Mouse (Mus musculus): Measurements from ENCODE around the gene Adcyap1r1. TPM values are rescaled to one million over a fixed set of nuclear protein-coding genes. Genes with fewer than 3 reads are reported as not detected.

Adcyap1r1 gene
- polyA plus RNA-seq, 1 experiment from 2014 or later: 1.3 TPM

DNA sequence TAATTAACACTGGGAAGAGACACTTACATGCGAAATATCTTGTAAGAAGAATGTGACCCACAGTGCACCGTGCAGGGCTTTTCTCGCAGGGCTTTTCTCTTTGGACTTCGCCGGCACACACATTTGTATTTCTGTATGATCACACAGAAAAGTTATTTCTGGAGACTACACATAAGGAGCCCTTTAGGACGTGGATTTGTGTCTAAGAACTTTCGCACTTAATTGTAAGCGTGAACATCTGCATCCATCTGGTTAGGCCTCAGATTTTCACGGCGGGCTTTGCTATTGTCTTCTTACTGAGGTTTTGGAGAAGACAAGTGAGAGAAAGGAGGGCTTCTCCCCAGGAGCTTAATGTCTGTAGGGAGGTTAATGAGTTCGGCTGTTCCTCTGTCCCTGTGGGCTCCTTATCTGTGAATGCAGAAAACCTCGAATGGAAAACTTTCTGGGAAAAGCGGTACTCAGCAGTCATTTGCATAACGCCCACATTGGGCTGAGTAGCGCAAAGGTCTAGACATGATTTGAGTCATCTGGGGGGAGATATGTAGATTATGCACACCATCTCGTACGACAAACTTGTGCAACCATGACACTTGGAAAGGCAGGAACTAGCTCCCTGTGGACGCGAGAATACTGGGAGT, 60.4 kb downstream of the Adcyap1r1 start:
- WGBS: 41% methylated on average over 19 of the region's 19 CpGs
- Histone ChIP-seq H3K9me3 (no peaks in the 10 kb centered on the region), H3K27me3 (ENCODE audit: insufficient read depth, poor library complexity, severe bottlenecking) (peaks cover 7% of the 10 kb centered on the region), H3K27ac (no peak overlapping the region), H3K36me3 (no peaks in the 10 kb centered on the region), H3K4me3 (no peak overlapping the region), H3K4me1 (peaks cover 8% of the 10 kb centered on the region)
- no peak for DNase-seq (ENCODE audit: low spot score)

GRCm38 (mm10) chr6:55513477-55513876, 61.7 kb downstream of the Adcyap1r1 start:
- H3K36me3 ChIP-seq: no peaks in the 10 kb centered on the region
- WGBS: 54% methylated on average over 5 of the region's 5 CpGs
- peaks cover 8% of the 10 kb centered on the region for H3K4me1 ChIP-seq
- H3K27ac ChIP-seq: no peak overlapping the region
- no peaks in the 10 kb centered on the region; the same call in 1 of the 2 replicates for H3K27me3 ChIP-seq (ENCODE audit: insufficient read depth, poor library complexity, severe bottlenecking)
- no peak for DNase-seq (ENCODE audit: low spot score)
- H3K9me3 ChIP-seq: no peaks in the 10 kb centered on the region
- no peak overlapping the region for H3K4me3 ChIP-seq

GRCm38 (mm10) chr6:55519605-55520201, 67.9 kb downstream of the Adcyap1r1 start:
- no peaks in the 10 kb centered on the region for H3K36me3 ChIP-seq
- H3K4me1 ChIP-seq: no peaks in the 10 kb centered on the region
- H3K9me3 ChIP-seq: no peaks in the 10 kb centered on the region
- 16% methylated on average over 11 of the region's 11 CpGs for WGBS
- peak; percentile 90 for DNase-seq (ENCODE audit: low spot score)
- H3K27ac ChIP-seq: peak overlapping the region; percentile 47; the same call in 1 of the 2 replicates
- peak overlapping the region; percentile 46 for H3K4me3 ChIP-seq
- no peaks in the 10 kb centered on the region for H3K27me3 ChIP-seq (ENCODE audit: insufficient read depth, poor library complexity, severe bottlenecking)

GRCm38 (mm10) chr6:55520237-55521095, 68.7 kb downstream of the Adcyap1r1 start:
- Histone ChIP-seq H3K27ac (0 out of 2 replicates have a peak overlapping the region, but pooled peaks have one; percentile 47), H3K4me3 (peak overlapping the region; percentile 46), H3K27me3 (ENCODE audit: insufficient read depth, poor library complexity, severe bottlenecking) (no peaks in the 10 kb centered on the region), H3K9me3 (no peaks in the 10 kb centered on the region), H3K4me1 (no peaks in the 10 kb centered on the region), H3K36me3 (no peaks in the 10 kb centered on the region)
- WGBS: 49% methylated on average over 11 of the region's 11 CpGs
- DNase-seq (ENCODE audit: low spot score): no peak

GRCm38 (mm10) chr6:55536469-55536868, 84.7 kb downstream of the Adcyap1r1 start:
- 0 out of 2 replicates have a peak, but pooled peaks cover 4% of the 10 kb centered on the region for H3K4me1 ChIP-seq
- H3K9me3 ChIP-seq: no peaks in the 10 kb centered on the region
- H3K27me3 ChIP-seq (ENCODE audit: insufficient read depth, poor library complexity, severe bottlenecking): no peaks in the 10 kb centered on the region
- H3K27ac ChIP-seq: no peak overlapping the region
- H3K4me3 ChIP-seq: no peak overlapping the region
- H3K36me3 ChIP-seq: no peaks in the 10 kb centered on the region
- DNase-seq (ENCODE audit: low spot score): no peak
- 54% methylated on average over 2 of the region's 2 CpGs for WGBS

- H3K9me3 ChIP-seq: no peaks in the 10 kb centered on the region
- H3K4me3 ChIP-seq: no peak overlapping the region
- H3K27me3 ChIP-seq (ENCODE audit: insufficient read depth, poor library complexity, severe bottlenecking): no peaks in the 10 kb centered on the region
- 0 out of 2 replicates have a peak, but pooled peaks cover 4% of the 10 kb centered on the region for H3K4me1 ChIP-seq
- DNase-seq (ENCODE audit: low spot score): no peak
- H3K27ac ChIP-seq: no peak overlapping the region
- WGBS: 69% methylated on average over 10 of the region's 10 CpGs
- no peaks in the 10 kb centered on the region for H3K36me3 ChIP-seq
Measured at GRCm38 (mm10) chr6:55539196-55539595, 87.4 kb downstream of the Adcyap1r1 start.

DNA sequence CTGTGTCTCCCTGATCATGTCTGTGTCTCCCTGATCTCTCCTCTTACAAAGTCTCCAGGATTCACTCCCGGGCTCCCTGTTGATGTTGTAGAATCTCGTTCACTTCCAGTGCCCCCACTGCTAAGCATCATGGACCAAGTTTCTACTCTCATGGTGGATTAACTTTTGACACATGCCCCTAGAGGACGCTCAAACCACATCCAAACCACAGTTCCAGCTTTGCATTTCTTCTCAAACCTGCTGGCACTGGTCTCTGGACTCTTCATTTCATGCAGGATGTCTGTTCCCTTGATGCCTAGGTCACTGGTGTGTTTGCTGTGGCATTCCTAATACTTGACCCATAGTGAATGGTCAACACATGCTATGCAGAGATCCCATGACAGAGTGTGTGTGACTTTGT, 90.6 kb downstream of the Adcyap1r1 start:
- H3K36me3 ChIP-seq: no peaks in the 10 kb centered on the region
- no peak for DNase-seq (ENCODE audit: low spot score)
- H3K27ac ChIP-seq: no peak overlapping the region
- H3K9me3 ChIP-seq: no peaks in the 10 kb centered on the region
- 0 out of 2 replicates have a peak, but pooled peaks cover 4% of the 10 kb centered on the region for H3K4me1 ChIP-seq
- WGBS: 50% methylated on average over 3 of the region's 3 CpGs
- no peak overlapping the region for H3K4me3 ChIP-seq
- no peaks in the 10 kb centered on the region for H3K27me3 ChIP-seq (ENCODE audit: insufficient read depth, poor library complexity, severe bottlenecking)

DNA sequence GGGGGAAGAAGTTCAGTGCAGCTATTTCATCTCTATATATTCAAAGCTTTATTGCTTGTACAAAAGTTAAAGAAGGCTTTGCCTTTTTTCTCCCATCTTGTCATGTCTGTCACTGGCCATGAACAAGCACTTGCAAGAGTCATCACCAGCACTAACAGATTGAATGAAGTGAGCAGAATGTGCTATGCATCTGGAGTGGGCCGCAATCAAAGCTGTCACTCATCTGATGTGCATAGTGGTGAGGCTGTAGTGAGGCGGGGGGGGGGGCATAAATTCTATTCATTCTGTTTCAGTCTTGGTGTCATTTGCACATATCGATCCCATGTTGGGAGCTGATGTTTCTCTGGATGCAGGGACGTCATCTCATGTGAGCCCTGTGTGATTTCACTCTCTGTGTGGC, 91.6 kb downstream of the Adcyap1r1 start:
- Histone ChIP-seq H3K27me3 (ENCODE audit: insufficient read depth, poor library complexity, severe bottlenecking) (no peaks in the 10 kb centered on the region), H3K4me1 (0 out of 2 replicates have a peak, but pooled peaks cover 4% of the 10 kb centered on the region), H3K27ac (no peak overlapping the region), H3K4me3 (no peak overlapping the region), H3K9me3 (no peaks in the 10 kb centered on the region), H3K36me3 (no peaks in the 10 kb centered on the region)
- 80% methylated on average over 4 of the region's 4 CpGs for WGBS
- no peak for DNase-seq (ENCODE audit: low spot score)

GRCm38 (mm10) chr6:55549211-55549610, 97.4 kb downstream of the Adcyap1r1 start:
- H3K9me3 ChIP-seq: peaks cover 3% of the 10 kb centered on the region
- no peak for DNase-seq (ENCODE audit: low spot score)
- no peak overlapping the region for H3K4me3 ChIP-seq
- peaks cover 5% of the 10 kb centered on the region; the same call in 1 of the 2 replicates for H3K27me3 ChIP-seq (ENCODE audit: insufficient read depth, poor library complexity, severe bottlenecking)
- 84% methylated on average over 6 of the region's 6 CpGs for WGBS
- H3K36me3 ChIP-seq: no peaks in the 10 kb centered on the region
- no peaks in the 10 kb centered on the region for H3K4me1 ChIP-seq
- no peak overlapping the region for H3K27ac ChIP-seq

GRCm38 (mm10) chr6:55550926-55551325, 99.1 kb downstream of the Adcyap1r1 start:
- DNase-seq (ENCODE audit: low spot score): no peak
- peaks cover 3% of the 10 kb centered on the region for H3K9me3 ChIP-seq
- no peaks in the 10 kb centered on the region for H3K36me3 ChIP-seq
- H3K4me3 ChIP-seq: no peak overlapping the region
- no peak overlapping the region for H3K27ac ChIP-seq
- H3K27me3 ChIP-seq (ENCODE audit: insufficient read depth, poor library complexity, severe bottlenecking): peaks cover 5% of the 10 kb centered on the region; the same call in 1 of the 2 replicates
- H3K4me1 ChIP-seq: no peaks in the 10 kb centered on the region
- 30% methylated on average over 13 of the region's 13 CpGs for WGBS
